Mouse (Mus musculus): ENCODE data around the gene Dennd1b. TPM values are rescaled to one million over a fixed set of nuclear protein-coding genes. Genes with fewer than 3 reads are reported as not detected.

The Dennd1b gene
- polyA plus RNA-seq, 1 experiment = 7.3 TPM

DNA sequence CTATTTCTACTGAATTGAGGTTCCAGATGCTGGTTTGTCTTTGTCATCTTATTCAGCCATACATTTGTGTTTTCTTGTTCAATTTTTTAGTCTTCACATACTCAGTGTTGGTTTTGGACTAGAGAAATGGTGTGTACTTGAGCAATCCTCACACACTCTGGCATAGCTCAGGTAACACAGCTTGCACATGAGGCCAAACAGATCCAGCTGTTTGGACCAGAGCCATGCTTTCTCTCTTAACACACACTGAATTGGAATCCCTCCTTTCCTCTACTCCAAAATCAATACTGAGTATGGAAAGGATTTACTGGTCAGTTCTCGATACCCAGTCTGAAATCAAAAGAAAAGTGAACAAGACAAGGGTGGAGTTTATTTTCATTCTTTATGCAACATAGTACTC is 69.2 kb downstream of the Dennd1b start:
- WGBS = 87% methylated on average over 1 of the region's 1 CpGs

GRCm38 (mm10) chr1:139035141-139035540 is 71.9 kb downstream of the Dennd1b start:
- Histone ChIP-seq H3K4me1 (ENCODE audit: control insufficient read depth, insufficient read depth, low read length) (no peaks in the 10 kb centered on the region), H3K4me3 (replicated peaks; ENCODE audit: extremely low read depth, low read depth, low read length) (no peak overlapping the region)
- TF ChIP-seq POLR2A (IDR thresholded peaks at IDR 0.05; ENCODE audit: borderline replicate concordance, extremely low read depth, low read depth, low read length) (no peak), CTCF (IDR thresholded peaks at IDR 0.05; ENCODE audit: insufficient read depth, low read length) (no peak)
- WGBS = 68% methylated on average over 4 of the region's 4 CpGs
- DNase-seq = no peak

More for the DNA sequence above, 69.2 kb downstream of the Dennd1b start:
- TF ChIP-seq CTCF (IDR thresholded peaks at IDR 0.05; ENCODE audit: insufficient read depth, low read length) = no peak
- no peak for TF ChIP-seq POLR2A (IDR thresholded peaks at IDR 0.05; ENCODE audit: borderline replicate concordance, extremely low read depth, low read depth, low read length)
- H3K4me3 ChIP-seq (replicated peaks; ENCODE audit: extremely low read depth, low read depth, low read length) = no peak overlapping the region
- no peak for DNase-seq
- H3K4me1 ChIP-seq (ENCODE audit: control insufficient read depth, insufficient read depth, low read length) = no peaks in the 10 kb centered on the region; the same call in 1 of the 2 replicates

GRCm38 (mm10) chr1:139036302-139036701 is 73.1 kb downstream of the Dennd1b start:
- WGBS = 78% methylated on average over 1 of the region's 1 CpGs
- no peak for TF ChIP-seq CTCF (IDR thresholded peaks at IDR 0.05; ENCODE audit: insufficient read depth, low read length)
- no peak for TF ChIP-seq POLR2A (IDR thresholded peaks at IDR 0.05; ENCODE audit: borderline replicate concordance, extremely low read depth, low read depth, low read length)

GRCm38 (mm10) chr1:139036768-139037507 is 73.7 kb downstream of the Dennd1b start:
- no peak for DNase-seq
- TF ChIP-seq POLR2A (IDR thresholded peaks at IDR 0.05; ENCODE audit: borderline replicate concordance, extremely low read depth, low read depth, low read length) (no peak), CTCF (IDR thresholded peaks at IDR 0.05; ENCODE audit: insufficient read depth, low read length) (no peak)
- WGBS = 44% methylated on average over 7 of the region's 7 CpGs
- H3K4me1 ChIP-seq (ENCODE audit: control insufficient read depth, insufficient read depth, low read length) = no peaks in the 10 kb centered on the region
- no peak overlapping the region for H3K4me3 ChIP-seq (replicated peaks; ENCODE audit: extremely low read depth, low read depth, low read length)

More at GRCm38 (mm10) chr1:139036302-139036701, 73.1 kb downstream of the Dennd1b start:
- Histone ChIP-seq H3K4me1 (ENCODE audit: control insufficient read depth, insufficient read depth, low read length) (no peaks in the 10 kb centered on the region), H3K4me3 (replicated peaks; ENCODE audit: extremely low read depth, low read depth, low read length) (no peak overlapping the region)
- DNase-seq = no peak

GRCm38 (mm10) chr1:139038074-139038473 is 74.8 kb downstream of the Dennd1b start:
- no peak for DNase-seq
- Histone ChIP-seq H3K4me3 (replicated peaks; ENCODE audit: extremely low read depth, low read depth, low read length) (no peak overlapping the region), H3K4me1 (ENCODE audit: control insufficient read depth, insufficient read depth, low read length) (no peaks in the 10 kb centered on the region)
- TF ChIP-seq CTCF (IDR thresholded peaks at IDR 0.05; ENCODE audit: insufficient read depth, low read length) = no peak
- TF ChIP-seq POLR2A (IDR thresholded peaks at IDR 0.05; ENCODE audit: borderline replicate concordance, extremely low read depth, low read depth, low read length) = no peak
- 78% methylated on average over 4 of the region's 4 CpGs for WGBS

- TF ChIP-seq CTCF (IDR thresholded peaks at IDR 0.05; ENCODE audit: insufficient read depth, low read length) (no peak), POLR2A (IDR thresholded peaks at IDR 0.05; ENCODE audit: borderline replicate concordance, extremely low read depth, low read depth, low read length) (no peak)
- no peak for DNase-seq
- 74% methylated on average over 3 of the region's 3 CpGs for WGBS
- no peak overlapping the region for H3K4me3 ChIP-seq (replicated peaks; ENCODE audit: extremely low read depth, low read depth, low read length)
- no peaks in the 10 kb centered on the region for H3K4me1 ChIP-seq (ENCODE audit: control insufficient read depth, insufficient read depth, low read length)
These were observed 75.4 kb downstream of the Dennd1b start for GRCm38 (mm10) chr1:139038620-139039019.

DNA sequence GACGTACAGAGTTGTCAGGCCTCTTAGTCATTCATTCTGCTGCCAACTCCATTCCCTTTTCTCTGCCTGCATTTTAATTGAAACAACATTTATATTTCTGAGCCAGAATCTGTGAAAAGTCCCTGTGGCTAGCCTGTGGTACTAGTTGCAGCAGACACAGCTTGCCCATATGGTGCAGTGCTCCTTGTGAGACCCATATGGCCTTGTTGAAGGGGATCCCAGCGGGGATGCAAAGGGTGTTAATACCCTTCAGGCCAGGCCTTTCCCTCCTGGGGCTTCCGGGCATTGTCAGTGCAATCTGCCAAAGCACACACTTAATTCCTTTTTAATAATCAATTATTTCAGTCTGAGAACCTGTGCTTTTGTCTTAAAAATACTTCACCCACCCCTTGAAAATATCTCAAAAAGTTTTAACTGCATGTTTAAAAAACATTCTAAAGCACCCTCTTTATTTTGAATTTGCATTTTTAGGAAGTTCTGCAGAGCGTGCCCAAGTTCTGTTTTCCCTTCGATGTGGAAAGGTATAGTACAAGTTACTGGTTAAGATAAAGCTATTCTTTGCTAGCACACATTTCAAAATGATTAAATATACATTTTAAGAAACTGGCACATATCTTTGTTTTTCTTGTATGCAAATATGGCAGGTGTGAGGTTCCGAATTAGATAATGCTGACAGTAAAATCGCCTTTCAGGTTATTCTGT is 76.4 kb downstream of the Dennd1b start:
- no peaks in the 10 kb centered on the region for H3K4me1 ChIP-seq (ENCODE audit: control insufficient read depth, insufficient read depth, low read length)
- TF ChIP-seq POLR2A (IDR thresholded peaks at IDR 0.05; ENCODE audit: borderline replicate concordance, extremely low read depth, low read depth, low read length) = no peak
- no peak for TF ChIP-seq CTCF (IDR thresholded peaks at IDR 0.05; ENCODE audit: insufficient read depth, low read length)
- WGBS = 75% methylated on average over 7 of the region's 7 CpGs

GRCm38 (mm10) chr1:139049075-139049474 is 85.8 kb downstream of the Dennd1b start:
- Histone ChIP-seq H3K4me1 (ENCODE audit: control insufficient read depth, insufficient read depth, low read length) (no peaks in the 10 kb centered on the region), H3K4me3 (replicated peaks; ENCODE audit: extremely low read depth, low read depth, low read length) (no peak overlapping the region)
- 56% methylated on average over 6 of the region's 6 CpGs for WGBS
- TF ChIP-seq CTCF (IDR thresholded peaks at IDR 0.05; ENCODE audit: insufficient read depth, low read length) (no peak), POLR2A (IDR thresholded peaks at IDR 0.05; ENCODE audit: borderline replicate concordance, extremely low read depth, low read depth, low read length) (no peak)
- DNase-seq = no peak

More for the DNA sequence above, 76.4 kb downstream of the Dennd1b start:
- no peak overlapping the region for H3K4me3 ChIP-seq (replicated peaks; ENCODE audit: extremely low read depth, low read depth, low read length)
- no peak for DNase-seq

- WGBS = 78% methylated on average over 11 of the region's 11 CpGs
- H3K4me3 ChIP-seq (replicated peaks; ENCODE audit: extremely low read depth, low read depth, low read length) = no peak overlapping the region
- no peak for TF ChIP-seq POLR2A (IDR thresholded peaks at IDR 0.05; ENCODE audit: borderline replicate concordance, extremely low read depth, low read depth, low read length)
- TF ChIP-seq CTCF (IDR thresholded peaks at IDR 0.05; ENCODE audit: insufficient read depth, low read length) = no peak
- DNase-seq = no peak
- no peaks in the 10 kb centered on the region for H3K4me1 ChIP-seq (ENCODE audit: control insufficient read depth, insufficient read depth, low read length)
These were observed 86.7 kb downstream of the Dennd1b start for GRCm38 (mm10) chr1:139049881-139050472.
